Mouse (Mus musculus) 3134 (cell line): ENCODE results near the gene Afdn.
A peak's percentile ranks its signal among the peaks of the same experiment; 100 is the strongest.

Experiments used
- DNase-seq: peaks from one replicate; pipeline ENCODE4 v3.0.0-alpha.2; 2011; ENCODE audit warnings: low spot score; ENCODE audit not compliant: insufficient read length; ENCODE audit errors: extremely low read depth

The Afdn gene

GRCm38 (mm10) chr17:13738121-13738776 lies 22.1 kb upstream of the Afdn start:
- DNase-seq: no peak

GRCm38 (mm10) chr17:13738916-13739315 lies 21.4 kb upstream of the Afdn start:
- no peak for DNase-seq

DNA sequence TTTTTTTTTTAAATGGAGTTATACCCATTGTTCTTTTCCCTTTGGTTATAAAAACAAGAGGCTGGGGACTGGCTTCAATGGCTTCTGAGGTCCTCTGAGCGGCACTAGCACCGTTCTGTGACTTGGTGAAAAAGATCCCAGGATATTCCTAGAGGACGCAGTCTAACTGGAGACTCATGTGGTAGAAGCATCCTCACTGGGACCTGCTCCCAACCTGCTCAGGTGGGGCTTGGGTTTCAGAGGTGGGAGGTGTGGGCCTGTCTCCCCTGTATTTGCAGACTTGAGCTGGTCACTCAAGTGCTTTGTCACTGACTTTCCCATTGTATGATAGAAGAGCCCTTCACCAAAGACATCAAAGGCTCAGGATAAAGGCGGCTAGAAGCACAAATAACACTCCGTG lies 20.4 kb upstream of the Afdn start:
- no peak for DNase-seq

- no peak for DNase-seq
Measured at GRCm38 (mm10) chr17:13740796-13741195, 19.5 kb upstream of the Afdn start.

DNA sequence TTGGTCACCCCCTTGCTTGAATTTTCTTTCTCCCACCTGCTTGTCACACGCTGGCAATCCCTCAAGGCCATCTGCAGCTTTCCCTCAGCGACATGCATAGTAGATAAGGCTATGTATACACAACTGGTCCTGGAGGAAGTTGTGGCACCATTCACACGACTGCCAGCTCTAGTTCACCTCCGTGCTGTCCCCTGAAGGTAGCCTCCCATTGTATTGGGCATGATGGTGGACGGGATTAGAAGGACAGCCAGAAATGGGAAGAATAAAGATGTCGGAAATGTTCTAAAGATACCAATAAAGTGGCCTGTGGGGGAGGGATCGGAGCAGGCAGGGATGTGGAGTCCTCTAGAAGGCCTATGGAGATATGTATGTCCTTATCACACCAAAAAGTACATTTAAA lies 18.7 kb upstream of the Afdn start:
- DNase-seq: no peak

- DNase-seq: no peak
Measured at GRCm38 (mm10) chr17:13742334-13742733, 18.0 kb upstream of the Afdn start.

DNA sequence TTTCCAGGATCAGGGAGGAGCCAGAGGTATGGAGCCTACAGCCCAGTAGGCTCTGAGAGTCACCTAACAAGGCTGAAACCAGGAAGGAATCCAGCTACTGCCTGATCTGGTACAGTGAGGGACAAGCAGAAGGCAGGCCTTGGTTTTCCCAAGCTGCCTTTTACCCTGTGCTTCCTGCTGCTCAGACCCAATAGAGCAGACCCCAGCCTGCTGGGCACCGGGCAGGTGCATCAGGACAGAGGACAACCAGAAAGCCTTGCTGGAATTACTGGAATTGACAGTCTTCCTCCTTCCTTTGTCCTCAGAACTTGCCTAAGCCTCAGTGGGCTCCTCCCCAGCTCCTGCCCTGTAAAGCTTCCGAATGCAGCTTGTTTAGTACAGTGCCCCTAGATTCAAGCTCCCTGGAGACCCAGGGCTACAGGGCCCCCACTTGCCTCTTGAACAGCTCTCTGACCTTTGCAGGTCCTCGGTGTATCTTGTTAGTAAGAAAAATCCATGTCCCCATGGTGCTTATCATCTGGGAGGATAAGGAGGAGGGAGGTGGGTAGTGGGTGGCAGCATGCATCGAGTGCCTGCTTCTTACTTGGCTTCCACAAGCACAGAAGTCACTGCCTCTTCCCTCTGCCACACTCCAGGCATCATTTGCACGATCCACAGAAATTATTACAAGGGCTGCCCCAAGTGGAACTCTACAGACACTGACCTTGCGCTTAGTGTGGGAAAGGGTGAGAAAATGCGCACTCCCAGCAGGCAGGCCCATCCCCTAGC lies 17.2 kb upstream of the Afdn start:
- DNase-seq: peak; percentile 26

DNA sequence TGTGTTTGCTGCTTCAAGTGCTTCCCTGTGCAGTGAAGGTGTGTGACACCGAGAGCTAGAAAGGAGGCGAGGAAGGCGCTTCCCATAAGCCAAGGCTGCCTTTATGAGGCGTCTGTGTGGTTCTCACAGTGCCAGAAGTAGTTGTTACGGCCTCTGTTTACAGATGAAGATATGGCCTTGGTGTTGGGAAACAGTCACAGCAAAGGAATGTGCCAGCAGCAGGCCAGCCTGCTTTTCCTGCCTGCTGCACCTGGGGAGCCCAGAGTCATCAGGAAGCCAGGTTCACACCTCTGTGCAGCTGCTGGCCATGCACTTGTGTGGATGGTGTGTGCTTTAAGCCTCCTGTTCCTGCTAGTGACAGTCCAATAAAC lies 16.6 kb upstream of the Afdn start:
- DNase-seq: peak; percentile 63

DNA sequence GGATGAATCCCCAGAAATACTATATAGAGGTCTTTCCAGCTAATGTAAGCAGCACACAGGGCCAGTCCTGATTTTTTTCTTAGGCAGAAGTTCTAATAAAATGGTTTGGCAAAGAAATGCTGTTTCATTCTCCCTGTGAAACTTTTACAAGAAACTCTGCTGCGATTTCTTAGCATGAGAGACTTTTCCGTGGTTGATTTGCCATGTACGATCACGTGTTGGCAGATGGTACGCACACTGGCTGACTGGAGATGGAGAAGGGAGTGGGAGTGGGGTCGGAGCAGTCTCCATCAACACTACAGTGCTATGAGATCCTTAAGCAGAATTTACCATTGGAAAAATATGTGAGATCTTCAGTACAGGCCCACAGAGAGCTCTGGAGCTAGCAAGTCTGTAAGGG lies 16.1 kb upstream of the Afdn start:
- DNase-seq: no peak

DNA sequence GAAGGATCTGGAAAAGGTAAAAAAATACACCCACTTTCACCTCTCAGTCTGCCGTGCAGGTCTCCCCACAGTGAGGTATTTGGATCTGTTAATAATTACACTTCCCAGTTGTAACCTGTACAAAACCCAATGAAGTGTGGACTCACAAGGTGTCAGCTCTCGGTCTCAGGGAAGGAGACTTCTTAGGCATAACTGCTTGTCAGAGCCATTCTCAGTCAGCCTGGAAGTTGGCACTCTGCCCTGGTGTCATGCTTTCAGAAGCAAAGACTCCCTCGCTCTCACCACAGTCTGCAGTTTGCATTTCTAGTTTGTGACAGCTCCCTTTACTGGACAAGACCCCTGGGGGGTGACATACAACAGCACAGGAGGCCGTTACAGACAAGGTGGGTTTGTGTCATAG lies 15.5 kb upstream of the Afdn start:
- DNase-seq: no peak

DNA sequence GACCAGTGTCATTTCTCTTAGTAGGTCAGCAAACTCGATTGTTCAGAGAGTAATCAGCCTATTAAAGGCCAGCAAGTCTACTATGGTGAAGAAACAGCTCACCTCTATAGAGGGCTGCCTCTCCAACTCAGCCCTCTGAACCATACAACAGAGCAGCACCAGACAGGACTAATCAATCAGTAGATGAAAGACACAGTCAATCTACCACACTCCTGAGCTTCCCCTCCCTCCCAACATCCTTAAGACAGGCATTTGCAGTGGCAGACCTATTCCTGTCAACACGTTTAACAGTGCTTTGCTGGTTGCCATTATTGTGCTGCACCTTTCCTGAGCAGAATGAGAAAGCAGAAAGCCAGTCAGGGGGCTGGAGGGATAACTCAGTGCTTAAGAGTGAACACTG lies 15.0 kb upstream of the Afdn start:
- DNase-seq: no peak

DNA sequence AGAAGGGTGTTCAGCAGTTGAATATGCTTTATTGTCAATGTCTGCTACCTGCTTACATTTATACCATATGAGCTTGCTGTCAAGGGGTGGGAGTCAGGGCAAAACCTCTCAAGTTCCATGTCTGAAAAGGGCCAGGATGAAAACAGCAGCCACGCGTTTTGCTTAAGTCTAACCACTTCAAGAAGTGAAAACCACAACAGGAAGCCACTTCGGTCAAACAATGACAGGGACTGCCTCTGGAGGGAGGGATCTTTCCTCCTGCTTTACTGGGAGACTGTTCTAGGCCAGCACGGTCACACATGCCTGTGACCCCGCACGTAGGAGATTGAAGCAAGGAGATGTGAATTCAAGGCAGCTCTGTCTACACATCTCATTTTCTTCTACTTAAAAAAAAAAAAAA lies 14.0 kb upstream of the Afdn start:
- no peak for DNase-seq

DNA sequence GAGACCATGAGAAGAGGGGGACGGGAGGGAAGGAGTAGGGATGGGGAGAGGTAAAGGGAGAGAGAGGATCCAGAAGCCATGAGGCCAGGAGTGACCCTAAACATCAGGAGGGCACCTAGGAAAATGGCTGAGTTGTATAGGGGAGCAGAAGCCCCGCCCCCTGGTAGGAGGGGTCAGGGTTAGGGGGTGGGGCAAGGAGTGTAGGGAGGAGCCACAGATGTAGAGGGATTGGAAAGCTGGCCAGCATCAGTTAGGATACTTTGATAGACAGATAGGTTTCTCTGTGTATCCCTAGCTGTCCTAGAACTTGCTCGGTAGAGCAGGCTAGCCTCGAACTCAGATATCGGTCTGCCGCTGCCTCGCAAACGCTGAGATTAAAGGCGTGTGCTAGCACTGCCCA lies 12.7 kb upstream of the Afdn start:
- DNase-seq: no peak

GRCm38 (mm10) chr17:13749027-13749426 lies 11.3 kb upstream of the Afdn start:
- DNase-seq: no peak

GRCm38 (mm10) chr17:13753918-13754317 lies 6.4 kb upstream of the Afdn start:
- no peak for DNase-seq

DNA sequence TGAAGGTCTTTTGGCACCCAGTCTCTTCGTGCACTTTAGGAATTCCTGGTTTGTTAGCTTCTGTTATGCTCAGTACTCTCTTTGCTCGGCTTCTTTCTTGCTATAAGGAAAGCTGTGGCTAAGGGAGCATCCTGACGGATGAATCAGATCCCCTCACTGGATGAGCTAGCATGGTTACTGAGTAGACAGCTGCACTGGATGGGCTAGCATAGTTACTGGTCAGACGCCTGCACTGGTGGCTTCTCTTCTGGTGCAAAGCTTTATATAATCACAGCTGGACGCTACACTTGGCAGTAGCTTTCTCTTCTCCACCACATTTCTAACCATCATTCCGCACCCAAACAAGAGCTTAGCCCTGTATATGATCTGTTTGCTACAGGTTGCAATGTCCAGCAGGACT lies 5.4 kb upstream of the Afdn start:
- no peak for DNase-seq

GRCm38 (mm10) chr17:13758586-13758985 lies 1.8 kb upstream of the Afdn start:
- DNase-seq: no peak

- DNase-seq: no peak
Measured at GRCm38 (mm10) chr17:13759156-13759852, 1.0 kb upstream of the Afdn start.

DNA sequence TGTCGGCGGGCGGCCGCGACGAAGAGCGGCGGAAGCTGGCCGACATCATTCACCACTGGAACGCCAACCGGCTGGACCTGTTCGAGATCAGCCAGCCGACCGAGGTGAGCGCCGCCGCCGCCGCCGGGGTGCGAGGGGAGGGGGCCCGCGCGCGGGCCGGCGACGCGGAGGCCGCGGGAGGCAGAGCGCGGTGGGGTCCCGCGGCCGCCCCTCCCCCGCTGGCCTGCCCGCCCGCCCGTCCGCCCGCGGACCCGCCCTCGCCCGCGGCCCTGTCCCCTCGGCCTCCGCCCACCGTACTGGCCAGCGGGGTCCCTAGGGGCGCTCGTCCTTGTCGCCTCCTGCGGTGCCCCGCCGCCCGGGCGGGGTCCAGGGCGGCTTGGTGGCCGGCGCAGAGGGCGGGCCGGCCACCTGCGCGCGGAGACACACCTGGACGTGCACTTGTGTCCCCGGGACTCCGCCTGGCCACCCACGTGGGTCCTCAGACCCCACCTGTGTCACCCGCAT lies 388 bp downstream of the Afdn start:
- DNase-seq: no peak

DNA sequence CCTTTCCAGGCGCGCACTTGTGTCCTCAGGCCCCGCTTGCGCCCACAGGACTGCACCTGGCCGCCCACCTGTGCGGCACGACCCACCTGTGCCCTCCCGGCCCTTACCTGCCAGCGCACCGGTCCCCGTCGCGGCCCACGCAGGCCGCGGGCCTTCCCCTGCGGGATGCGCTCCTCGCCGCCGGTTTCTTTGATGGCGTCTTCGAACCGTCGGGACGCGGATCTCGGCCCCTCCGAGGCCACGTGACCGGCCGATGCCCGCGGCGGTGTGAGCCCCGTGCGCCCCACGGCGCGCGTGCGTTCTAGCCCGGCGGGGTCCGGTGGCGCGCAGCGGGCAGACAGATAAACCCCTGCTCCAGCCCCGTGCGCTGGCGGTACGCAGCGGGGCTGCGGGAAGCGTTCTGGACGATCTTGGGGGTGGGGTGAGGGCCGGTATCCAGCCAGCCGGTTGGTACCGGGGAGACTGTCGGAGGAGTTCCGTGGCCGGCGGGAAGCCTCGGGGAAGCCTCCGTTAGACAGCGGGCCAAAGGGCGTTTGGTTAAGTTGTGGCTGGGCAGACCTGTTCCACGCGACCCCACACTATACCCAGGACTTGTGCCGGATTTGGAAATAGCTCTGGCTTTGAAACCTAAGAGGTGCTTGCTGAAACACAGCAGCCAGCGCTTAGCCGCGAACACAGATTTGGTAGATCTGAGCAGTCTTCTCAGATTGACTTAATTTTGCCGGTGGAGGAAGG lies 1.0 kb downstream of the Afdn start, which contains the start of gene Tcte2:
Tcte2 (minus strand) TSS at position 647 of the 735 bp plus-strand sequence.
- DNase-seq: peak; percentile 72

- peak; percentile 18 for DNase-seq
Measured at GRCm38 (mm10) chr17:13763819-13764218, 3.5 kb downstream of the Afdn start.
